Mouse (Mus musculus) cortical plate, adult 2 months (tissue): ENCODE data around the gene Tln1. TPM values are rescaled to one million over a fixed set of nuclear protein-coding genes. Genes with fewer than 3 reads are reported as not detected.
"Not testable (repeated sequence)": the region's sequence is repeated elsewhere in the genome, so short reads cannot be mapped to it uniquely, and the experiment has no call there.

Experiments used
- H3K27ac ChIP-seq: fragments of 200-500 bp; 2 replicates; pipeline ENCODE4 v1.5.1; 2012; ENCODE audit warnings: low read length, control low read depth, inconsistent platforms; ENCODE audit not compliant: insufficient read depth
- H3K4me1 ChIP-seq: fragments of 200-500 bp; 2 replicates; pipeline ENCODE4 v1.6.1; 2011; ENCODE audit warnings: low read length; ENCODE audit not compliant: control insufficient read depth, insufficient read depth
- H3K4me3 ChIP-seq: fragments of 200-500 bp; 2 replicates; pipeline ENCODE4 v1.5.1; 2011; ENCODE audit warnings: mild to moderate bottlenecking, low read length, control low read depth; ENCODE audit not compliant: insufficient read depth
- CTCF ChIP-seq: fragments of 200-500 bp; IDR thresholded peaks from 2 replicates; pipeline ENCODE4 v1.5.1; 2011; ENCODE audit warnings: mild to moderate bottlenecking, control low read depth, low read length; ENCODE audit not compliant: insufficient read depth; ENCODE audit errors: extremely low read depth
- POLR2A ChIP-seq: fragments of 200-500 bp; IDR thresholded peaks from 2 replicates; pipeline ENCODE4 v1.6.1; 2011; ENCODE audit warnings: mild to moderate bottlenecking, low read length, control low read depth; ENCODE audit not compliant: insufficient read depth; ENCODE audit errors: extremely low read depth
- polyA plus RNA-seq: library from polyadenylated mRNA; depleted of rRNA; stranded (reverse); fragments of >200 nt; gene quantifications from 2 replicates; pipeline ENCODE4 v1.2.3, GENCODE M21; 2012

Gene Tln1
- polyA plus RNA-seq, 1 experiment, result 44.3 TPM

- peak overlapping the region; percentile 42; the same call in 1 of the 2 replicates for H3K4me3 ChIP-seq
- no peak overlapping the region for H3K27ac ChIP-seq
- no peaks in the 10 kb centered on the region for H3K4me1 ChIP-seq
- TF ChIP-seq POLR2A (no peak), CTCF (0 out of 2 replicates have a peak, but pooled peaks have one; percentile 4)
These were observed 63.5 kb downstream of the Tln1 start for GRCm38 (mm10) chr4:43498983-43499382.

GRCm38 (mm10) chr4:43497946-43498345, 64.5 kb downstream of the Tln1 start:
- TF ChIP-seq CTCF, result no peak
- no peak for TF ChIP-seq POLR2A
- no peak overlapping the region for H3K27ac ChIP-seq
- no peaks in the 10 kb centered on the region for H3K4me1 ChIP-seq
- H3K4me3 ChIP-seq, result no peak overlapping the region

GRCm38 (mm10) chr4:43497405-43497804, 65.1 kb downstream of the Tln1 start:
- Histone ChIP-seq H3K4me3 (no peak overlapping the region), H3K27ac (no peak overlapping the region), H3K4me1 (no peaks in the 10 kb centered on the region)
- no peak for TF ChIP-seq CTCF
- TF ChIP-seq POLR2A, result no peak

- H3K4me3 ChIP-seq, result no peak overlapping the region
- no peak for TF ChIP-seq POLR2A
- TF ChIP-seq CTCF, result no peak
- H3K4me1 ChIP-seq, result no peaks in the 10 kb centered on the region
- no peak overlapping the region for H3K27ac ChIP-seq
These were observed 65.9 kb downstream of the Tln1 start for GRCm38 (mm10) chr4:43496587-43496986.

DNA sequence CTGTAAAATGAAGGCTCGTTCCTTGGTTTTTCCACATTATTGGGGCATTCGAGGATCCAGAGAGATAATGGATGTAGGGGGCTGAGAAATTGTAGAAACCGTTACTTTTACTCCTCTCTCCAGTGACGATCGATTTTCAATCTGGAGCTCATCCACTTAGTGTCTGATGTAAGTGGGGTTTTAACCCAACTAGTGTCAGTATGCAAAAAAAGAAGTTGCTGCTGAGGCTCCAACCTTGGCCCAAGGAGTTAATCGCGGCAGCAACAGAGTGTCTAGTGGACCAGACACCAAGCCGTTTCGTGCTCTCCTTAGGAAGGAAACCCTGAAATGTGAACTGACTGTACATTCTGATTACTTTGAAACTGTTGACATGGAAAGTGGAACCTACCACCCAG, 68.6 kb downstream of the Tln1 start:
- no peak overlapping the region for H3K27ac ChIP-seq
- TF ChIP-seq CTCF, result no peak
- no peak for TF ChIP-seq POLR2A
- no peaks in the 10 kb centered on the region for H3K4me1 ChIP-seq
- peak overlapping the region; percentile 80 for H3K4me3 ChIP-seq

DNA sequence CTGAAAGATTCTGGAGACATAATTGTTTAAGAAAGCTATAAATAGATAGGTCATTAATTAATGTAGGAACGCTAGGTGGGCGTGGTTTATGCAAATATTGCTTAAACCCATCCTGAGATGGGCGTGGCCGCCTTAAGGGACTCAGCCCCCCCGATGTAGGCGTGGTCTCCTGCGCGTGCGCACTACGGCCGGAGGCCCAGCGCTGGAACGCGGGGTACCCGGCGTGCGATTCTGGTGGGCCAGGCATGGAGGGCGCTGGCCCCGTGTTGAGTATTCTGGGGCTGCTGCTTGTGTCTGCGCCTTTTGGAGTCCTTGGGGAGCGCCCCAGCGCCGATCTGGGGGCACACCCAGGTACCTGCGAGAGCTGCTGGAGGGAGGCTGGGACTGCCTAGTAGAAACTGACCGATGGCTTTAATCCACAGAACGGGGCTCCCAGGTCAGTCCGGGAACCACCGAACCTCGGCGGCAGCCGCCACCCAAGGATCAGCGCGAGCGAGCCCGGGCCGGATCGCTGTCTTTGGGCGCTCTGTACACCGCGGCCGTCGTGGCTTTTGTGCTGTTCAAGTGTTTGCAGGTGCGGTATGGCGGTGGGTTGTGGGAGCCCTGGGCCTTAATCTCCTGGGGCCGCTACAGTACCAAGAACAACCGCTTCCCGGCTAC, 69.2 kb downstream of the Tln1 start:
- Histone ChIP-seq H3K27ac (peak overlapping the region; percentile 25; the same call in 1 of the 2 replicates), H3K4me3 (peak overlapping the region; percentile 80), H3K4me1 (no peaks in the 10 kb centered on the region)
- TF ChIP-seq CTCF, result no peak
- peak; percentile 96 for TF ChIP-seq POLR2A

- TF ChIP-seq CTCF (no peak), POLR2A (no peak)
- no peaks in the 10 kb centered on the region for H3K4me1 ChIP-seq
- peak within 1 kb of the TSS; percentile 80 for H3K4me3 ChIP-seq
- peak within 1 kb of the TSS; percentile 25; the same call in 1 of the 2 replicates for H3K27ac ChIP-seq
These were observed 69.7 kb downstream of the Tln1 start, which contains the start of gene Ccdc107 for GRCm38 (mm10) chr4:43492821-43493185. TSS of gene Ccdc107 (plus strand) at chr4:43492900.

DNA sequence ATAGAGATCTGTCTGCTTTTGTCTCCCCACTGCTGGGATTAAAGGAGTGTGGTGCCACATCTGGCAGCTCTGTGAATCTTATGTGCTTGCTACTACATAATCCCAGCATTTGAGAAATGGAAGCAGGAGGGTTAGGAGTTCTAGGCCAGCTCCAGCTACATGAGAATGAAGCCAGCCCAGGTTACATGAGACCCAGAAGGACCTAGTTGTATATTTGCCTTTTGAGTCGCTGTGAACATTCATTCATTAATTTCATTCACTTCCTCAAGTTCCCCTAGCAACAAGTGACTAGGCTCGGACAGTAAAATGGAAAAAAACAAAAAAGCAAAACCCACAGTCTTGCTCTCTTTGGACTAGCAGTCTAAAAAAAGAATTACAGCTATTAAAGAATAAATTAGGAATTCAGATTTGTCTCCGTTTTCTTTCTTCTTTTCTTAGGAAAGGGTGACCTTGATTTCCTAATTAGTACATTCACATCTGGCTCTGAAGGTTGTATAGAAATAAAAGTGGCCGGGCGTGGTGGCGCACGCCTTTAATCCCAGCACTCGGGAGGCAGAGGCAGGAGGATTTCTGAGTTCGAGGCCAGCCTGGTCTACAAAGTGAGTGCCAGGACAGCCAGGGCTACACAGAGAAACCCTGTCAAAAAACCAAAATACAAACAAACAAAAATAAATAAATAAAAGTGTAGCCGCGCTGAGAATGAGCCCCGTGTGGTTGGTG, 70.2 kb downstream of the Tln1 start:
- no peak overlapping the region for H3K27ac ChIP-seq
- H3K4me3 ChIP-seq, result no peak overlapping the region
- H3K4me1 ChIP-seq, result no peaks in the 10 kb centered on the region
- TF ChIP-seq POLR2A (no peak), CTCF (no peak)

- H3K27ac ChIP-seq, result no peak overlapping the region
- TF ChIP-seq POLR2A (no peak), CTCF (no peak)
- H3K4me1 ChIP-seq, result no peaks in the 10 kb centered on the region
- H3K4me3 ChIP-seq, result no peak overlapping the region
These were observed 71.7 kb downstream of the Tln1 start for GRCm38 (mm10) chr4:43490801-43491200.

- TF ChIP-seq POLR2A, result no peak
- no peak for TF ChIP-seq CTCF
- Histone ChIP-seq H3K4me1 (no peaks in the 10 kb centered on the region), H3K27ac (no peak overlapping the region), H3K4me3 (no peak overlapping the region)
These were observed 72.9 kb downstream of the Tln1 start for GRCm38 (mm10) chr4:43489611-43490010.

DNA sequence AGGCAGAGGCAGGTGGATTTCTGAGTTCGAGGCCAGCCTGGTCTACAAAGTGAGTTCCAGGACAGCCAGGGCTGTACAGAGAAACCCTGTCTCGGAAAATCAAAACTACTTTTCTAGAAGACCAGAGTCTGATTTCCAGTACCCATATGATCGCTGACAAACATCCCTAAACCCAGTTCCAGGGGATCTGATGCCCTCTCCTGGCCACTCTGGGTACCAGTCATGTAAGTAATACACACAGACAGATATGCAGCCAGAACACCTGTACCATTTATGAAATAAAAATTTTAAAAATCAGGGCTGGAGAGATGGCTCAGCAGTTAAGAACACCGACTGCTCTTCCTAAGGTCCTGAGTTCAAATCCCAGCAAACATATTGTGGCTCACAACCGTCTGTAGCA, 76.8 kb downstream of the Tln1 start:
- H3K4me3 ChIP-seq, H3K4me1 ChIP-seq, H3K27ac ChIP-seq: not testable (repeated sequence)
